Mouse (Mus musculus) 3T3-L1 (cell line): ENCODE data around the gene Amt.
A peak's percentile ranks its signal among the peaks of the same experiment; 100 is the strongest.

Experiments used
- DNase-seq: peaks from one replicate; pipeline ENCODE4 v3.0.0-alpha.2; 2015; ENCODE audit warnings: low read depth, low spot score

Gene Amt

DNA sequence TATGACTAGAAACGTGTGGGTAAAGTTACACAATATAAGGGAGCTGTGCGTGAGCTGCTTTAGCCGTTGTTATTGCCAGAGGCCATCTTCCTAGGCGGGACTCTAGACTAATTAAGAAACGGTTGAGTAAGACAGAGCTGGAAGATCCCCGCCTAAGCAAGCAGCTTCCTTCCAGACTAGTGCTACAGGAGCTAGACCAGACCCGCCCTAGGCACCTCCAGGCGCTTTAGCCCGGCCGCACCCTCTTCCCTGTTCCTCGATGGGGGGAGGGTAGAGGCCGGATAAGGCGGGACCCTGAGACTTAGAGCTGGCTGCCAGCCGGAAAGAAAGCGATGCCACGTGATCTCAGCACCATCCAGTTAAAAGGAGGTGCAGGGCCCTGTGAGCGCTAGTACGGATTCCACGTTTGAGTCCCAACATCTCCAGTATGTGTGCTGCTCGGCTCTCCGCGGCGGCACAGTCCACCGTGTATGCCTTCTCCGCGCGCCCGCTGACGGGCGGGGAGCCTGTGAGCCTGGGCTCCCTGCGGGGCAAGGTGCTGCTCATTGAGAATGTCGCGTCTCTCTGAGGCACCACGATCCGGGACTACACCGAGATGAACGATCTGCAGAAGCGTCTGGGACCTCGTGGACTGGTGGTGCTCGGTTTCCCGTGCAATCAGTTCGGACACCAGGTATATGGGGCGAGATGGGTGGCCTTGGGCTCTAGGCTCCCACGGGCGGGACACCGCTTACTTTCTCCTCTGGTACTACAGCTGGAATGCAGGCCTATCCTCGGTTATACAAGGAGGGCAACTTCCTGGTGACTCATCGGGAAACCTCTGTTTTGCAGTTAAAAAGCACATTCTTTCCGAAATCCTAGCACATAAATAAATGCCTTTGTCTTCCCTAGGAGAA is 42.5 kb downstream of the Amt start, which contains the start of gene Gpx1:
Gene Gpx1 (plus strand): TSS at position 18 of the 896 bp plus-strand sequence.
- DNase-seq: peak; percentile 98

DNA sequence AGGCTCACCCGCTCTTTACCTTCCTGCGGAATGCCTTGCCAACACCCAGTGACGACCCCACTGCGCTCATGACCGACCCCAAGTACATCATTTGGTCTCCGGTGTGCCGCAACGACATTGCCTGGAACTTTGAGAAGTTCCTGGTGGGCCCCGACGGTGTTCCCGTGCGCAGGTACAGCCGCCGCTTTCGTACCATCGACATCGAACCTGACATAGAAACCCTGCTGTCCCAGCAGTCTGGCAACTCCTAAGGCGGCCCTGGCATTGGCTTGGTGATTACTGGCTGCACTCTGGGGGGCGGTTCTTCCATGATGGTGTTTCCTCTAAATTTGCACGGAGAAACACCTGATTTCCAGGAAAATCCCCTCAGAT is 43.2 kb downstream of the Amt start:
- peak; percentile 41 for DNase-seq

DNA sequence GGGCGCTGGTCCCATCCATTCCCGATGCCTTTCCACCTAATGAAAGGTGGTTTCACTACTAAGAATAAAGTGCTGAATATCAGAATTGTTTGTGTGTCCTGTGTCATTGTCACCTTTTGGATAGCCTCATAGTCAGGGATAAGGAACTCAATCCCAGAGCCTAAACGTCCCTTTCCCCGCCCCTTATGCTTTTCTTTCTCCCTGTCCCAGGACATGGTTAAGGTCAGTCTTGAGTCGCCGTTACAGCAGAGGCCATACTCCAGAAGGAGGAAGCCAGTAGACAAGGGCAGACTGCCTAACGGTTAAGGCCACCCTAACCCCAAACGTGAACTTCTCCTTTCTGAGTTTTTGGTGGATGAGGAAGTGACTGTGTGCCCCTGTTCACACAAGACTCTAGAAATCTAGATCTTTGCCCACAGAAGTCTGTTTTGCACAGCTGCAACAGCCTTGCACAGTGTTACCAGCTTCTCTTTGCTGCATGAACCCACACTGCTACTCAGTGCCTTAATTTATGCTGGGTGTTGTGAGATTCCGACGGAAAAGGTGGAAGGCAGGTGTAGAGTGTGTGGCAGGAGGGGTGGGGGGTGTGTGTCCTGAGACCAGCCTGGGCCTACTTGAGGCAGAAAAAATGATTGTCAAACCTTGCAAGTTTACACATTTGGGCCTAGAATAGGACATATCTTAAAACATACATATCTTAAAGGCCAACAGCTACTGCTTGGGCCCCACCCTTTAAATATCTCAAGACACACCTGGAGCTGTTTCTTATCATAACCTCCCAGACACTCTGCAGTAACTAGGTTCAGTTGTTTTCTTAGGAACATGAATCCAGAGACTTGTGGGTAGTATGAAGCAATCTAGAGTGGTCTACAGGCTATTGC is 43.8 kb downstream of the Amt start:
- peak; percentile 43 for DNase-seq

DNA sequence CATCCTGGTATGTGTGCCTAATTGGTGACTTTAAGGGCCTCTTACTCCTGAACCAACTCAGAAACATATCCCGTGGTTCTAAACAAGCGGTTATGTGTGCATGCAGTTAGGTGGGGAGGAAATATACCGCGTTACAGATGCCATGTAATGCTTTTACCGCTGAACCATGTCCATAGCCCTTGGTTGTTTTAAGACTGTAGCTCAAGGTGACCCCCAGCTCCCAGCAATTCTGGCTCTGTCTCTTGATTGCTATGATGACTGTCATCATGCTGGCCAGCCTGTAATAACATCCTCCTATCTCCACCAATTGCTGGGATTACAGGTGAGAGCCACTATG is 44.5 kb downstream of the Amt start:
- DNase-seq: peak; percentile 32

DNA sequence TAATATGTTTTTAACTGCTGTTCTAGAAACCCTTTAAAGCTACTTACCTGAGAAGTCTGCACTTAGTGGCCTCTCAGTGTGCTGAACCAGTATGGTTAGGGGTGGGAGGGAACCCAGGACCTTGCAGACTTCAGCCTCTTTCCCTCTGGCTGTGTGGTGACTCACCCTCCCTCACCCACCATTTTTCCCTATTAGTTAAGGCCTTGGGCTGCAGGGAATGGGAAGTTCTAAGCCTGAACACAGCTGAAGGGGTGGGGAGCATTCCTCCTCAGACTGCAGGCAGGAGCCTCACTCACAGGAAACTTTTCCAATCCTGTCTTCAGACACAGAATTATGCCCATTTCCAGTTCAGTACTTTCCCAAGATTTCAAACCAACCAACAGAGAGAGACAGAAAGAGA is 45.1 kb downstream of the Amt start:
- peak; percentile 81 for DNase-seq

DNA sequence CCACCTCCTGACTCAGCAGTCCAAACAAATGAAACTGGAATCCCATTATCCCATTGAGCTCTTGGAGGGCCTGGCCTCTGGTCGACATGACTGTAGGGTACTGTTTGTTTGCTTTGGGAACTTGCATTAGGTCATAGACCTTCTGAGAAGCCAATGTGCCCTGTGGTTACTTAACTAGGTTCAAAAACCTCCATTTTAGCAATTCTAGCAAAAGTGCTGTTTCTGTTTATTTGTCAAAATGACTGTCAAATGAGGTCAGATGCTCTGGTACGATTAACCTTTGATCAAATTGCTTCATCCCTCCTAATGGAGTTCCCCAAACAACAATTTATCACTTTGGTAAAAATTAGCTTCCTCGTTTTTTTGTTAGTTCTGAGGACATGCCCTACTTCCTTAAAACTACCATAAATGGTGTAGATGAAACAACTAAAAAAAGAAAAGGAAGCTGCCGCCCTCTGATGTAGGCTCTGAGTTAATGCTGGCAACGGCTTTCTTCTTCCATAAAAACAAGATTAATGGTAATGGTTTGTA is 45.7 kb downstream of the Amt start:
- peak; percentile 70 for DNase-seq

DNA sequence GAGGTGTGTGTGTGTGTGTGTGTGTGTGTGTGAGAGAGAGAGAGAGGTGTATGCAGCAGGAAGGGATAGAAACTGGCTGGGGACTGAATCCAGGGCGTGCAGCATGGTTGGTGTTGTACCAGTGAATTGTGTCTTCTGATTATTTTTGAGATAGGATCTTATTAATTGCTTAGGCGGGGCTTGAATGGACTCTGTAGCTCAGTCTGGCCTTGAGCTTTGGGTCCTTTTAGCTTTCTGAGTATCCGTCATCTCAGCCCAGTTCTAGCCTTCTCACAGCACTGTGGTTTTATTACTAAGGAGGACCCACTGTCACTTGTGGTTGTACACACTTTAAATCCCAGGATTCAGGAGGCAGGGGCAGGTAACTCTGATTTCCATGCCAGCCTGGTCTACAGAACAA is 46.7 kb downstream of the Amt start:
- no peak for DNase-seq

DNA sequence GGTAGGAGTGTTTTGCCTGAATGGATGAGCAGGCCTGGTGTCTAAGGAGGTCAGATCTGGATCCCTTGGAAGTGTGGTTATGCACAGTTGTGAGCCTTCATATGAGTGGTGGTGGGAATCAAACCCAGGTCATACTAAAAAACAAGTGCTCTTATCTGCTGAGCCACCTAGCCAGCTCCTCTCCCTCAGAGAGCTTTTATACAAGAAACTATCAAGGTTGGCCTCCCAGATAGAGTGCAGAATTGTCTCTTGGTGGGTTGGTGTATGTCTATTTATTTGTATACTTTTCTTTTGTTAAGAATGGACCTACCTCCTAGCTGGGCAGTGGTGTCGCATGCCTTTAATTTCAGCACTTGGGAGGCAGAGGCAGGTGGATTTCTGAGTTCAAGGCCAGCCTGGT is 47.2 kb downstream of the Amt start:
- no peak for DNase-seq

DNA sequence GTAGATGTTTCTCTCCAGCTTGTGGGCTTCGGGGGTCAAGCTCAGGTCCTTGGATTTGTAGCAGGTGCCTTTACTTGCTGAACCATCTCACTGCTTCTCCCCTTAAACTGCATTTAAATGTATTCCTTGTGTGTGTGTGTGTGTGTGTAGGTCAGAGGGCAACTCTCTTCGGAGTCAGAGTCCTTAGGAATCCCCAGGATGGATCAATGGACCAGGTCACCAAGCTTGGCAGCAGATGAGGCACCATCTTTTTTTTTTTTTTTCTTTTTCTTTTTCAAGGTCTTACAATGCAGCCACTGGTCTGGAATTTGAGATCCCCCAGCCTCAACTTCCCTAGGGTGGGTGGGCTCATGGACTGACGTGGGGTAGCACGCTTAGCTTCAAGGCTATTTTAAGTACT is 47.8 kb downstream of the Amt start:
- no peak for DNase-seq

DNA sequence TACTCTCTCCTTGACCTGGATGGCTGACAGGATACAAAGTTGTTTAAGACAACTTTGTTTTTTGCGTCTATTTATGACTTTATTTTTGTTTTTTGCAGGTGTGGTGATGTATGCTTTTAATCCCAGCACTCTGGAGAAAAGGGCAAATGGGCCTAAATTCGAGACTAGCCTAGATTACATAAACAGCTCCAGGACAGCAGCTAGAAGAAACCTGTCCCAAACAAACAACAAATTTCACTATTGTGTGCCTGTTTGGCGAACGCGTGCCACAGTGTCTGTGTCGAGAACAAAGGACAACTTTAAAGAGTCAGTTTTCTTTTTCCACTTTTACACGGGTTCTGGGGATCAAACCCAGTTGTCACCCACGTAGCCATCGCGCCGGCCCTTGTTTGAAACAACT is 50.4 kb downstream of the Amt start:
- no peak for DNase-seq

DNA sequence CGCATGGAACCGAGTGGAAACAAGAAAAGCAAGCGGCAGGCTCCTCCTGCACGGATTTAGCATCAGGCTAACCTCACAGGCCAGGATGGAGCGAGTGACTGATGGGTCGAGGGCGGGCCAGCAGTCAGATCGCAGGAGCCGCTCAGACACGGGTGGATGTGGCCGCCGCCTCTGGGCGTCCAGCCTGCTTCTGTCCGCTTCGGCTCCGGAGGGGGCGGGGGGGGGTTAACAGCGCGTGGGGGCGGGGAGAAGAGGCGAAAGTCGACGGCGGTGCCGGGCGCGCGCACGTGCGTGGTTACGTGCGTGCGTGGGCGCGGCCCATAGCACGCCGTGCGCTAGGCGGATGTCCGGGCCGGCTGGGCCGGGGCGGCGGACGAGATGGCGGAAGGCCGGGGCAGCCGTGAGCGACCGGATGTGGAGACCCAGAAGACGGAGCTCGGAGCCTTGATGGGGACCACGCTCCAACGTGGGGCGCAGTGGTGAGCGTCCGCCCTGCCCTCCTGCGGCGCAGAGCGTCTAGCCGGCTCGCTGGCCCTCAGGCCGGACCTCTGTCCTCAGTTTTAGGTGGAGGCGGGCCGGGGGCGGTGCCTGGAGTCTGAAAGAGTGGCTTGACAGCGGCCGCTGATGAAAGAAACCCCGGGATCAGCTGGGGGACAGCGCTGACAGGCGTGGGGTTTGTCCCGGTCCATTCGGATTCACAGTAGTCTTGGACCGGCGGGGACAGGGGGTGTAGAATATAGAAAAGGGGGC is 51.1 kb downstream of the Amt start, which contains the start of gene Usp4:
Gene Usp4 (plus strand): TSS at position 314 of the 750 bp plus-strand sequence.
- peak; percentile 86 for DNase-seq

DNA sequence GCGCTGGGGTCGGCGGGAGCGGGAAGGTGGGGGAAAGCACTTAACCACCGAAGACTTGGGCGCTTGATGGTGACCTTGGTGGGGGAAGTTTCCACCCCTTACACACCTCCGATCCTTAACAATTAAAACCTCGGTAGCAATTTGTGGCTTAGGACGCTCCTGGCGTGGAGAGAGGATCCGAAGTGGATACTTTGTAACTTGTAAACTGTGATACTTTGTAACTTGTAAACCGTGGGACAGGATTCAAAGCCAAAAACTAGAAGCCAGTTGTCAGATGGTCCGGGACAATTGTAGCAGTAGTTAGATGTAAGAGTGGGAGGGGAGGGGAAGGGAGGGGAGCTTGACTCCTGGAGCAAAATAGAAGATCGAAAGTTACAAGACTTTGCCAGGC is 51.6 kb downstream of the Amt start:
- DNase-seq: no peak

DNA sequence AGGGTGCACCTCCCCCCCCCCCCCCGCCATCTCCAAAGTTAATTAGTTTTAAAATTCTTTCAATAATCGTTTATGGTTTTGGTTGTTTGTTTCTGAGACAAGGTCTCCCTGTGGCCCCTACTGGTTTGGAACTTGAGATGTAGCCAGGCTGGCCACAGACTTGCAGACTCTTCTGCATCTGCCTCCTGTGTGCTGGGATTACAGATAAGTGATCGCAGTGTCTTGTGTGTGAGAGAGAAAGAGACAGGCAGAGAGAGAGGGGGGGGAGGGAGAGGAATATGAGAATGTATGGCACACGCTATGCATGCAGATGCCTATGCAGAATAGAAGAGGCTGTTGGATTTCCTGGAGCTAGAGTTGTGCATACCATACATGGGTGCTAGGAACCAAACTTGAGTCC is 53.1 kb downstream of the Amt start:
- DNase-seq: no peak
